Mouse (Mus musculus) neural tube, embryonic 11.5 days (tissue): ENCODE measurements around the gene Ptar1. TPM values are rescaled to one million over a fixed set of nuclear protein-coding genes. Genes with fewer than 3 reads are reported as not detected.
A peak's percentile ranks its signal among the peaks of the same experiment; 100 is the strongest.
"Not testable (repeated sequence)": the region's sequence is repeated elsewhere in the genome, so short reads cannot be mapped to it uniquely, and the experiment has no call there.

Experiments used
- ATAC-seq: fragments of 200-750 bp; cut with Nextera tagmentation; 2 replicates; pipeline ENCODE4 v1.8.0; 2017; ENCODE audit warnings: moderate number of reproducible peaks, mild to moderate bottlenecking, moderate TSS enrichment, moderate library complexity; ENCODE audit not compliant: insufficient read depth, low FRiP score, low TSS enrichment
- DNase-seq: peaks from one replicate; pipeline ENCODE4 v3.0.0-alpha.2; 2015; ENCODE audit warnings: low spot score
- H3K27ac ChIP-seq: fragments of 300-500 bp; sonication (generic); 2 replicates; pipeline ENCODE4 v1.5.1; 2014; ENCODE audit warnings: low read depth, mild to moderate bottlenecking, low read length
- H3K27me3 ChIP-seq: fragments of 300-500 bp; sonication (generic); 2 replicates; pipeline ENCODE4 v1.6.1; 2014; ENCODE audit warnings: mild to moderate bottlenecking, low read length, mixed read lengths; ENCODE audit not compliant: control insufficient read depth, insufficient read depth
- H3K36me3 ChIP-seq: fragments of 300-500 bp; sonication (generic); 2 replicates; pipeline ENCODE4 v1.6.1; 2014; ENCODE audit warnings: mild to moderate bottlenecking, low read length, moderate library complexity, mixed read lengths; ENCODE audit not compliant: control insufficient read depth, insufficient read depth
- H3K4me1 ChIP-seq: fragments of 300-500 bp; sonication (generic); 2 replicates; pipeline ENCODE4 v1.6.1; 2014; ENCODE audit warnings: low read length, mixed read lengths; ENCODE audit not compliant: control insufficient read depth, insufficient read depth
- H3K4me2 ChIP-seq: fragments of 300-500 bp; sonication (generic); 2 replicates; pipeline ENCODE4 v1.6.1; 2014; ENCODE audit warnings: low read depth, mild to moderate bottlenecking, moderate library complexity
- H3K4me3 ChIP-seq: fragments of 300-500 bp; sonication (generic); 2 replicates; pipeline ENCODE4 v1.5.1; 2014; ENCODE audit warnings: low read depth, low read length
- H3K9ac ChIP-seq: fragments of 300-500 bp; sonication (generic); 2 replicates; pipeline ENCODE4 v1.6.1; 2014; ENCODE audit warnings: mild to moderate bottlenecking, low read length
- H3K9me3 ChIP-seq: fragments of 300-500 bp; sonication (generic); 2 replicates; pipeline ENCODE4 v1.6.1; 2016; ENCODE audit warnings: low read length; ENCODE audit not compliant: control insufficient read depth
- WGBS: fragments of 180-500 bp; shearing (Covaris S2); extraction: QIAGEN DNeasy Blood & Tissue Kit; methylation state at CpG from one replicate; pipeline ENCODE4 v1.1.7; 2014; 5-methylcytosine and 5-hydroxymethylcytosine counted together
- polyA plus RNA-seq: library from polyadenylated mRNA; unstranded; fragments of >200 nt; fragmentation: Nextera tagmentation; extraction: Ambion mirVana; gene quantifications from 2 replicates; pipeline ENCODE4 v1.2.1, GENCODE M21; 2014

Ptar1 gene
- polyA plus RNA-seq, 1 experiment from 2014 or later, result 7.5 TPM

DNA sequence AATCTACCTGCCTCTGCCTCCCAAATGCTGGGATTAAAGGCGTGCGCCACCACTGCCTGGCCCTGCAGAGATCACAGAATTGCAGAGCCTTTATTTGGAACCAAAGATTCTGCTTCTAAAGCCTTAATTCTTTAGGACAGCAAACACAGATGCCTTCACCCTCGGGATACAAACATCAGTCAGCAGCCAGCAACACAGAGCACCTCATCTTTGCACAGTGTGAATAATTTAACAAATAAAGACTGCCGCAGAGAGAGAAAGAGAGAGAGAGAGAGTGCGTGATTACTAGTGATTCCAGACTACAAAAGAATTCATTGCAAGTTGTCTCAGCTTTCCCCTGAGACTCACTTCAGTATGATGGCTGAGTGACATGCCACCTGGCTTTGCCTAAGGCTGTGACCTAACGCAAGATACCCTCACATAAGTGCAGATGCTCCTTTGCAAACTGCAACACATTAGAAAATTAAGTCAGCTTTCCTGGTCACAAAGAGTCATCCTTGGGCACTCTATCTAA, 19.0 kb upstream of the Ptar1 start:
- Histone ChIP-seq H3K27ac (no peak overlapping the region), H3K9ac (no peak overlapping the region), H3K4me2 (no peak overlapping the region), H3K27me3 (no peaks in the 10 kb centered on the region), H3K9me3 (no peaks in the 10 kb centered on the region), H3K36me3 (no peaks in the 10 kb centered on the region), H3K4me1 (no peaks in the 10 kb centered on the region), H3K4me3 (no peak overlapping the region)
- DNase-seq, result no peak
- ATAC-seq, result no peak
- 72% methylated on average over 6 of the region's 6 CpGs for WGBS

DNA sequence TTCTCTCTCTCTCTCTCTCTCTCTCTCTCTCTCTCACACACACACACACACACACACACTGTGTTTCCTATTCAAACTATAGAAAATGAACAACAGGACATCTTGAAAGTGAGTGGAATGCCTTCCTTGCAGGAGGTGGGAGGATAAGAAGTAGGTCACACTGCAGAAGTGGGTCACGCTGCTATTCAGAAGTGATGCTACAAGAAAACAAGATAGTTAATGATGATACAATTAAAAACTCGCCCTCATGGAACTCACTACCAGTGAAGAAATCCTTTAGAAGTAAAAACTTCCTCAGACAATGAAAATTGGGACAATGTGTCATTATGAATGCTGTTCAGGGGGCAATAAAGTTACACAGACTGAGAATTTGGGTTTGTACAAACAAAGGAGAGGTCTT, 14.2 kb upstream of the Ptar1 start:
- ATAC-seq (no peak), DNase-seq (no peak)
- Histone ChIP-seq H3K4me1 (no peaks in the 10 kb centered on the region), H3K9ac (no peak overlapping the region), H3K9me3 (no peaks in the 10 kb centered on the region), H3K27ac (no peak overlapping the region), H3K4me2 (no peak overlapping the region), H3K27me3 (no peaks in the 10 kb centered on the region), H3K36me3 (no peaks in the 10 kb centered on the region), H3K4me3 (no peak overlapping the region)
- WGBS, result 74% methylated on average over 2 of the region's 2 CpGs

GRCm38 (mm10) chr19:23675656-23676055, 11.6 kb upstream of the Ptar1 start:
- not testable (repeated sequence) for H3K9me3 ChIP-seq, H3K36me3 ChIP-seq, H3K27ac ChIP-seq, ATAC-seq, H3K4me1 ChIP-seq, H3K4me2 ChIP-seq, H3K27me3 ChIP-seq, H3K4me3 ChIP-seq, DNase-seq, H3K9ac ChIP-seq
- 90% methylated on average over 8 of the region's 8 CpGs for WGBS

DNA sequence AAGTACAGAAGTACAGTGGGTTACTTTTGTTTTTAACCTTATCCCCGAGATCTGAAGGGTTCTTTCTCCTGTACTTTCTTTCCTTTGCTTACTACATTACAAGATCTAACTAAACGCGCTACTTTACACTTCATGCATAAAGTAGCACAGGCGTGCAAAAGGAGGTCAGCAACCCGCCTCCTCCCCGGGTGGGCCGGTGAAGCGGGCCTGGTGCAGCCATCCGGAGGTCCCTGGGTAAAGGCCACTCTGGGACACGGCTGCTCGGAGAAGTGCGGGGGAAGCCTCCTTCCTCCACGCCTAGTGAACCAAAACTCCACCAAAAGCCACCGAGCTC, 300 bp upstream of the Ptar1 start:
- Histone ChIP-seq H3K4me3 (peak overlapping the region; percentile 82), H3K27ac (peak overlapping the region; percentile 91), H3K4me2 (peak overlapping the region; percentile 48), H3K4me1 (peaks cover 5% of the 10 kb centered on the region; the same call in 1 of the 2 replicates), H3K9me3 (no peaks in the 10 kb centered on the region), H3K9ac (peak overlapping the region; percentile 97), H3K27me3 (no peaks in the 10 kb centered on the region), H3K36me3 (no peaks in the 10 kb centered on the region)
- DNase-seq (no peak), ATAC-seq (no peak; the same call in 1 of the 2 replicates)
- WGBS, result 2% methylated on average over 14 of the region's 14 CpGs

DNA sequence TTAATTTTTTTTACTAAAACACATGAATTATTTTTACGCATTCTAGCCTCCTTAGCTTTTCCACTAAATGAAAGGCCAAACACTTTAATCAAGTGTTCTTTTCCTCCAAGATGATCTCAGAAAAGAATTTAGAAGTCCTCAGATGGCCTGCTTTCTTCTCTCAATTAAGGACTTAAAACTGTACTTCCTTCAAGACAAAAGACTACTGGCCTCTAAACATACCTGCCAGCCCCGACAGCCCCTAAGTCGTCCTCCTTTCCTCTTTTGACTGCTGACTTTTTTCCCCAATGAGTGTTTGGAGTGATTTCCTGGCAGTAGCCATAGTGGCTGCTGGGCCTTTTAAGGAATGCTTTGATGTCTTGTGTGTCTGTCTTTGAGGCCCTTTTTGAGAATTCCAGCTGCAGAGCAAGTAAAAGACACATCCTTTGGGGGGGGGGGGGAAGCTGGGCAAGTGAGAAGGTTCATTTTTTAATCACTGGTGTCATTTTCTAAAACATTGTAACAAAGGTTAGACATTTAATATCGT, 1.3 kb downstream of the Ptar1 start:
- Histone ChIP-seq H3K9me3 (no peaks in the 10 kb centered on the region), H3K27me3 (no peaks in the 10 kb centered on the region), H3K4me2 (peak overlapping the region; percentile 48), H3K9ac (0 out of 2 replicates have a peak overlapping the region, but pooled peaks have one; percentile 1), H3K36me3 (no peaks in the 10 kb centered on the region), H3K4me1 (peaks cover 5% of the 10 kb centered on the region; the same call in 1 of the 2 replicates), H3K4me3 (peak overlapping the region; percentile 82), H3K27ac (no peak overlapping the region)
- peak; percentile 48 for DNase-seq
- 15% methylated on average over 4 of the region's 4 CpGs for WGBS
- ATAC-seq, result no peak

GRCm38 (mm10) chr19:23694344-23694743, 7.1 kb downstream of the Ptar1 start:
- H3K4me1 ChIP-seq, result no peaks in the 10 kb centered on the region
- ATAC-seq, result no peak
- no peaks in the 10 kb centered on the region for H3K9me3 ChIP-seq
- H3K4me2 ChIP-seq, result no peak overlapping the region
- H3K4me3 ChIP-seq, result no peak overlapping the region
- DNase-seq, result no peak
- peaks cover 3% of the 10 kb centered on the region; the same call in 1 of the 2 replicates for H3K36me3 ChIP-seq
- no peaks in the 10 kb centered on the region for H3K27me3 ChIP-seq
- 92% methylated on average over 4 of the region's 4 CpGs for WGBS
- no peak overlapping the region for H3K27ac ChIP-seq
- H3K9ac ChIP-seq, result no peak overlapping the region

DNA sequence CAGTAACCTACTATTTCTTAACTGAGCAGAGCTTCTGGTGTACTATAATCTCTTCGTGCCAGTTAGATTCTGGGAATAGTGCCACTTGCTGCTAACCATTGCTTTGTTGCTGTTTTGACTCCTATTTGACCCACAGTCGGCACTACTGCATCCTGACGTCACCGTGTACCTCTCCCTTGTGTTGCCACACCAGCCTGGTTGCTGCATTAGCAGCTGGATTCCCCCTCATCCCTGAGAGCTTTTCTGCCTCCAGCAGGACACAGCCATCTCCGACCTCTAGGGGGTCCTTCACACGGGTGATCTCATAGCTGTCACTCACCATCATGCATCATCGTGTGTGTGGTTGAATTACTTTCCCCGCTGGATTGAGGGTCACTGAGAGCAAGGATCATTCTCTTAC, 10.6 kb downstream of the Ptar1 start:
- ATAC-seq (no peak), DNase-seq (no peak)
- Histone ChIP-seq H3K9ac (no peak overlapping the region), H3K27me3 (no peaks in the 10 kb centered on the region), H3K4me2 (no peak overlapping the region), H3K4me1 (no peaks in the 10 kb centered on the region), H3K4me3 (no peak overlapping the region), H3K36me3 (peaks cover 3% of the 10 kb centered on the region; the same call in 1 of the 2 replicates), H3K27ac (no peak overlapping the region), H3K9me3 (no peaks in the 10 kb centered on the region)
- 82% methylated on average over 8 of the region's 8 CpGs for WGBS

DNA sequence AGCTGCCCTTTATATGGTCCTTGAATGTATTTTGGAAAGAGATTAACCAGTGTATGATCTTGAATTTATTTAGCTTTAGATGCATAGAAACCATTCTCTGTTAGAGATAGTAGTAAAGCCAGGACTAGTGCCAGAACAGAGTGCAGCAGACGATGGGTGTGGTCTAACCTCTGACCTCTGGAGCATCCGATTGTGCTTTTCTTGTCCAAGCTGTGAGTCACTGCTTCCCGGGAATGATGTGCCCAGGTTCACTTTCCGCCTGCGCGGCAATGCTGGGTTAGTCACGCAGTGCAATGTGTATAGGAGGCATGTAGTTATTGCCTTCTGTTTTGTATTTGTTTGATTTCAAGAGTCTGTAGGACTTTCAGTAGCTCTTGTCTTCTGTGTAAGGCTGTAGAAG, 11.1 kb downstream of the Ptar1 start:
- H3K4me1 ChIP-seq, result no peaks in the 10 kb centered on the region
- H3K36me3 ChIP-seq, result peaks cover 3% of the 10 kb centered on the region; the same call in 1 of the 2 replicates
- H3K4me2 ChIP-seq, result no peak overlapping the region
- DNase-seq, result no peak
- H3K27me3 ChIP-seq, result no peaks in the 10 kb centered on the region
- ATAC-seq, result no peak
- no peak overlapping the region for H3K27ac ChIP-seq
- H3K9ac ChIP-seq, result no peak overlapping the region
- no peak overlapping the region for H3K4me3 ChIP-seq
- WGBS, result 86% methylated on average over 7 of the region's 7 CpGs
- no peaks in the 10 kb centered on the region for H3K9me3 ChIP-seq

DNA sequence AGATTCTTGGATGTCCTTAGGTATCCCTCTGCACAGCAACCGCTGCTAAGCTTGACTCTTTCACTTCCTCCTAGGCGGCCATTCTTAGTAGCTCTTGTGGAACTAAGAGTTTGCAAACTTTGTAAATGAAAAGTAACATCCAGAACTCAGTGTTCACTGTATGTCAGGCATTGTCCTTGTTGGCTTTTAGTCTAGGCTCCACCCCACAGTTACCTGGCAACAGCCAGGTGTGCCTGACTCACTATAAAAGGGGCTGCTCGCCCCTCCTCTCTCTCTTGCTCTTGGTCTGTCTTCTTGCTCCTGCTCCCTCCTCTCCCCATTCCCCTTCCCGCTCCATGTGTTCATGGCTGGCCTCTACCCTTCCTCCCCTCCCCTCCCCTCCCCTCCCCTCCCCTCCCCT, 11.9 kb downstream of the Ptar1 start:
- no peak overlapping the region for H3K4me2 ChIP-seq
- 94% methylated on average over 4 of the region's 4 CpGs for WGBS
- ATAC-seq, result no peak
- no peaks in the 10 kb centered on the region for H3K4me1 ChIP-seq
- no peak overlapping the region for H3K27ac ChIP-seq
- no peaks in the 10 kb centered on the region for H3K9me3 ChIP-seq
- H3K27me3 ChIP-seq, result no peaks in the 10 kb centered on the region
- DNase-seq, result no peak
- peaks cover 3% of the 10 kb centered on the region; the same call in 1 of the 2 replicates for H3K36me3 ChIP-seq
- H3K9ac ChIP-seq, result no peak overlapping the region
- no peak overlapping the region for H3K4me3 ChIP-seq
